ENCODE assay signal across 27 mouse cellular contexts in the genomic region with DNA sequence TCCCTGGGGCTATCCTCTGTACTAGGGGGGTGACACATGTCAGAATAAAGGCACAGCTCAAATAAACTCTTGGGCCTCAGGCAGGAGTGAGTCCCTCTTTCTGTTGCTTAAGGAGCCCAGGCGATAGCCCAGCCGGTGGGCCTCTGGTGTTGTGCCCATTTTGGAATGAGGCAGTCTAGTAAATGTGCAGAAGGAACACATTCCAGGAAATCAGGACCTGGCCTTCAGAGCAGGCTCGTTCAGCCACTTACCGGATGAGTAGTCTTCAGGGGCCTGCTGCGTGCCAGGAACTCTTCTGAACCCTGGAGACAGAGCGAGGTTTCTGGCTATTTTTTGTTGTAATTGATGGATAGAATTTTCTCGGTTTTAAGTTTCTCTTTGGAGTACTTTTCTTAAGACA. TPM values are rescaled to one million over a fixed set of nuclear protein-coding genes. Genes with fewer than 3 reads are reported as not detected.
A peak's percentile ranks its signal among the peaks of the same experiment; 100 is the strongest.
DNase-seq lines count a peak whose midpoint lies in the region; ATAC-seq and TF ChIP-seq lines count a peak whose summit lies in the region.
"Had no signal": no experiment of that assay in that cellular context is flagged by ENCODE, and none has a peak within 500 bp of the region (broad histone marks: within the 10 kb centered on the region; RNA-seq: fewer than 3 reads in every experiment).

No protein-coding gene starts in this region.

- no peak for TF ChIP-seq EP300 in lung, postnatal 0 days (IDR thresholded peaks at IDR 0.05)

- TF ChIP-seq POLR2A in kidney, adult 2 months (IDR thresholded peaks at IDR 0.05; ENCODE audit: low read depth, low read length): no peak

- H3K36me3 ChIP-seq in kidney, adult 2 months (ENCODE audit: control insufficient read depth, insufficient read depth, low read length): no peaks in the 10 kb centered on the region
- H3K36me3 ChIP-seq in lung, embryonic 14.5 days (ENCODE audit: insufficient read depth): no peaks in the 10 kb centered on the region
- H3K36me3 ChIP-seq in lung, postnatal 0 days (ENCODE audit: insufficient read depth, low read length): no peaks in the 10 kb centered on the region
- H3K36me3 ChIP-seq: embryonic facial prominence, embryonic 10.5 days; embryonic facial prominence, embryonic 13.5 days; forebrain, embryonic 12.5 days; forebrain, embryonic 15.5 days; heart, embryonic 12.5 days; heart, embryonic 15.5 days; hindbrain, embryonic 10.5 days; hindbrain, embryonic 13.5 days had no signal

- no peak for TF ChIP-seq CTCF in kidney, adult 2 months (conservative IDR thresholded peaks at IDR 0.05; ENCODE audit: insufficient read depth, insufficient read length, low read depth, low read length)
- no peak for TF ChIP-seq CTCF in lung, embryonic 14.5 days (IDR thresholded peaks at IDR 0.05; ENCODE audit: low read depth)
- TF ChIP-seq CTCF in lung, postnatal 0 days (IDR thresholded peaks at IDR 0.05): no peak

- no peaks in the 10 kb centered on the region; the same call in 1 of the 2 replicates for H3K27me3 ChIP-seq in kidney, adult 2 months (replicated peaks; ENCODE audit: control insufficient read depth, insufficient read depth, low read length)
- H3K27me3 ChIP-seq in lung, embryonic 14.5 days (ENCODE audit: insufficient read depth, low read length): peaks cover 14% of the 10 kb centered on the region
- peaks cover 9% of the 10 kb centered on the region for H3K27me3 ChIP-seq in lung, postnatal 0 days (replicated peaks; ENCODE audit: insufficient read depth, low read length)

- no peak for ATAC-seq in lung, embryonic 14.5 days (ENCODE audit: insufficient read depth)
- peak; percentile 49; the same call in 1 of the 2 replicates for ATAC-seq in lung, postnatal 0 days
- ATAC-seq: CD4-positive, CD25-positive, alpha-beta regulatory T cell, adult 4 months; forebrain, embryonic 15.5 days; hindbrain, embryonic 16.5 days had no signal

- H3K9ac ChIP-seq in lung, embryonic 14.5 days: no peak overlapping the region
- no peak overlapping the region for H3K9ac ChIP-seq in lung, postnatal 0 days (replicated peaks; ENCODE audit: low read depth)
- H3K9ac ChIP-seq: embryonic facial prominence, embryonic 13.5 days; forebrain, embryonic 12.5 days; forebrain, embryonic 15.5 days; heart, embryonic 12.5 days; heart, embryonic 15.5 days; hindbrain, embryonic 13.5 days had no signal

- no peaks in the 10 kb centered on the region for H3K4me1 ChIP-seq in kidney, adult 2 months (ENCODE audit: control insufficient read depth, insufficient read depth, low read length)
- H3K4me1 ChIP-seq in lung, embryonic 14.5 days (ENCODE audit: insufficient read depth): peaks cover 25% of the 10 kb centered on the region
- H3K4me1 ChIP-seq in lung, postnatal 0 days (ENCODE audit: insufficient read depth, low read depth, low read length): peaks cover 16% of the 10 kb centered on the region; the same call in 1 of the 2 replicates

- WGBS in kidney, adult 2 months: 43% methylated on average over 7 of the region's 7 CpGs
- WGBS in lung, embryonic 14.5 days: 55% methylated on average over 7 of the region's 7 CpGs
- 39% methylated on average over 7 of the region's 7 CpGs for WGBS in lung, postnatal 0 days

- H3K4me3 ChIP-seq in kidney, adult 2 months (ENCODE audit: insufficient read depth, low read depth, low read length): no peak overlapping the region
- no peak overlapping the region for H3K4me3 ChIP-seq in lung, embryonic 14.5 days (ENCODE audit: low read depth, low read length)
- H3K4me3 ChIP-seq in lung, postnatal 0 days (ENCODE audit: low read depth, low read length): no peak overlapping the region
- H3K4me3 ChIP-seq: embryonic facial prominence, embryonic 10.5 days; embryonic facial prominence, embryonic 13.5 days; erythroblast, embryonic 14.5 days; forebrain, embryonic 12.5 days; forebrain, embryonic 15.5 days; heart, embryonic 12.5 days; heart, embryonic 15.5 days; hindbrain, embryonic 10.5 days; hindbrain, embryonic 13.5 days had no signal

- H3K4me2 ChIP-seq in lung, embryonic 14.5 days: no peak overlapping the region
- no peak overlapping the region for H3K4me2 ChIP-seq in lung, postnatal 0 days (replicated peaks; ENCODE audit: low read depth, low read length)
- H3K4me2 ChIP-seq: embryonic facial prominence, embryonic 13.5 days; forebrain, embryonic 12.5 days; forebrain, embryonic 15.5 days; heart, embryonic 12.5 days; heart, embryonic 15.5 days; hindbrain, embryonic 13.5 days had no signal

- H3K27ac ChIP-seq in kidney, adult 2 months (ENCODE audit: insufficient read depth, low read depth, low read length): no peak overlapping the region
- peak overlapping the region; percentile 83; the same call in 1 of the 2 replicates for H3K27ac ChIP-seq in lung, embryonic 14.5 days (ENCODE audit: low read depth)
- H3K27ac ChIP-seq in lung, postnatal 0 days (ENCODE audit: low read length): no peak overlapping the region
- H3K27ac ChIP-seq: embryonic facial prominence, embryonic 10.5 days; embryonic facial prominence, embryonic 13.5 days; forebrain, embryonic 12.5 days; forebrain, embryonic 15.5 days; heart, embryonic 15.5 days; hindbrain, embryonic 10.5 days; hindbrain, embryonic 13.5 days had no signal

- H3K9me3 ChIP-seq in lung, embryonic 14.5 days (ENCODE audit: low read depth, low read length): no peaks in the 10 kb centered on the region
- no peaks in the 10 kb centered on the region for H3K9me3 ChIP-seq in lung, postnatal 0 days (ENCODE audit: low read length)
- H3K9me3 ChIP-seq: embryonic facial prominence, embryonic 10.5 days; embryonic facial prominence, embryonic 13.5 days; forebrain, embryonic 12.5 days; forebrain, embryonic 15.5 days; heart, embryonic 12.5 days; heart, embryonic 15.5 days; hindbrain, embryonic 10.5 days; hindbrain, embryonic 13.5 days had no signal

- DNase-seq in kidney, adult 2 months: peak; percentile 24
- no peak for DNase-seq in kidney, adult 8-10 months
- peak; percentile 19 for DNase-seq in lung, embryonic 14.5 days
- no peak for DNase-seq in lung, postnatal 14 days
- DNase-seq in lung, postnatal 0 days (ENCODE audit: low spot score): peak; percentile 11
- no peak for DNase-seq in lung, postnatal 10 days
- DNase-seq: adrenal gland, adult 2 months; adrenal gland, postnatal 14 days; cerebellum, adult 11-12 months; cerebellum, adult 9-10 months; cerebellum, postnatal 36 days; embryo, embryonic 11 days; gastrocnemius, postnatal 25 days; heart, adult 18-20 months; heart, postnatal 10 days; heart, postnatal 36 days had no signal

RNA-seq across cellular contexts. Expression of gene Nptx1, which starts 7.2 kb away (rescaled TPM):
- 0.08 and 0.10 TPM in 2 replicates for polyA plus RNA-seq in kidney, adult 2 months (2012; rRNA removed)
- polyA plus RNA-seq in lung, embryonic 14.5 days (2014; fragmentation: Nextera tagmentation; extraction: Ambion mirVana): 1.3 and 1.4 TPM in 2 replicates
- polyA plus RNA-seq in lung, postnatal 0 days (2015; fragmentation: Nextera tagmentation; extraction: Ambion mirVana): 1.7 and 2.1 TPM in 2 replicates
- polyA plus RNA-seq: CD4-positive, CD25-positive, alpha-beta regulatory T cell, adult 4 months; erythroblast, embryonic 14.5 days had no signal

RNA-seq across cellular contexts. Expression of gene Rptor, which starts 48.0 kb away (rescaled TPM):
- polyA plus RNA-seq in kidney, adult 2 months (2012; rRNA removed): 20.7 and 23.4 TPM in 2 replicates
- 14.6 TPM in 2 replicates for polyA plus RNA-seq in lung, embryonic 14.5 days (2014; fragmentation: Nextera tagmentation; extraction: Ambion mirVana)
- 5.3 and 5.6 TPM in 2 replicates for polyA plus RNA-seq in lung, postnatal 0 days (2015; fragmentation: Nextera tagmentation; extraction: Ambion mirVana)

Comparison
In these comparisons a context has a peak if more than half of its experiments do, and no peak if none do; other contexts are left out.
1. DNase-seq: peak in kidney, adult 2 months (single experiment), lung, embryonic 14.5 days (single experiment) and lung, postnatal 0 days (single experiment); none in kidney, adult 8-10 months (0 of 2), lung, postnatal 14 days (single experiment) and lung, postnatal 10 days (single experiment).